Mouse (Mus musculus): ENCODE results near the gene Ddx4.

GRCm38 (mm10) chr13:112683312-112683711, 31.0 kb upstream of the Ddx4 start:
- TF ChIP-seq CTCF (IDR thresholded peaks at IDR 0.05; ENCODE audit: insufficient read depth, low read length) (no peak), POLR2A (IDR thresholded peaks at IDR 0.05; ENCODE audit: borderline replicate concordance, extremely low read depth, low read depth, low read length) (no peak)

All from lung, adult 2 months (tissue).